Mouse (Mus musculus): ENCODE measurements at regions not wholly inside any gene's neighbourhood (a gene's known extent, or its start where the extent isn't known, plus 50 kb on each side); places are given as distances from the start of the nearest gene placed in this dataset.

DNA sequence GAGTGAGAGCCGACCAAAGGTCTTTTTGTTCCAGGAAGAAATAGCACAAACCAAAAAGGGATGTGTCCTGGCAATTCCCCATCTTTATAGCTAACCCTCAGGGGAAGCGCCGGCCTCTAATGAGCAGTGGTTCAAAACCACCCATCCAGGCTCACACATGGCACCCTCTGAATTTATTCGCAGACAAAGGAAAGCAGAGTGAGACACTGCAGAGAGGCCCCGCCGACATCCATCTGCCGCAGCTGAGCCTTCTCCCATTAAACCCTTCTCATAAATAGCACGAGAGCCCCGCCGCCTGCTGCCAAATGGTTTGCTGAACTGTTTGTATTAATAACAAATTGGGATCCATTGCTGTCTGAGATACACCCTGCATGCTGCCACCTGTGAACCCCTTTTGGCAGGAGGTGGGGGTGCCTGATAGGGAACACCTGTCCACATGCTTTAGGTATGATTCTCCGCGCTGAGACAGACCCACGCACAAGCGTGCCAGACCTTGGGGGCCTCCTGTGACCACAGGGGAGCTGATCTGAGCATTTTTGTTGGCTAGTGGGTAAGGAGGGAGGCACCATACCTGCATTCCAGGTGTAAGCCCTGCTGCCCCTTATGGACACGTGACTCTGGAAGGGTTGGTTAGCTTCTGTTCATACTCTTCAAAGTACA is 422.6 kb upstream of the Castor2 start:
- Histone ChIP-seq H3K27ac (ENCODE audit: low read depth, low read length) (no peak overlapping the region), H3K4me3 (ENCODE audit: low read depth, low read length) (no peak overlapping the region), H3K4me2 (ENCODE audit: low read depth, low read length, severe bottlenecking) (no peak overlapping the region), H3K9me3 (ENCODE audit: control insufficient read depth, low read length) (no peaks in the 10 kb centered on the region), H3K27me3 (ENCODE audit: control insufficient read depth, insufficient read depth, low read length) (no peaks in the 10 kb centered on the region), H3K36me3 (ENCODE audit: control insufficient read depth, insufficient read depth, low read length) (no peaks in the 10 kb centered on the region), H3K4me1 (replicated peaks; ENCODE audit: control insufficient read depth, insufficient read depth, low read length) (no peaks in the 10 kb centered on the region), H3K9ac (ENCODE audit: low read length) (no peak overlapping the region)
- WGBS, result 75% methylated on average over 15 of the region's 15 CpGs
- DNase-seq (ENCODE audit: low spot score) (no peak), ATAC-seq (replicated peaks; ENCODE audit: low FRiP score) (0 out of 2 replicates have a peak, but pooled peaks have one; percentile 49)

DNA sequence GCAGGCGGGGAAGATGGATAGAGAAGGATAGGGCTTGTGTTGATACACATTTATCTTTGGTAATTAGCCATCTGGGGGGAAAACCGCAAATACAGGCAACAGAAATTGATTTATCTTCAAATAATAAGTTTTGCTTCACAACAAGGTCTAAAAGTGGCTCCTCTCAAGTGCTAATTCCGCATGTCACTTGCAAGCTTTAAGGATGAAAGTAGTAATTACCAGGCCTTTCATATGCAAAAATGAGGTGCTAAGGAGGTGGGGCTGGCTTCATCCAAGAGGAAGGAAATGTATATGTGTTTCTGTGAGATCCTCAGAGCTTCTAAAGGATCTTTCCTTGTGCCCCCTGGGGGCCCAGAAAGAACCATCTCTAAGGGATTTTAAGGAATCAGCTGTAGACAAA is 423.9 kb upstream of the Castor2 start:
- no peaks in the 10 kb centered on the region for H3K4me1 ChIP-seq (replicated peaks; ENCODE audit: control insufficient read depth, insufficient read depth, low read length)
- no peaks in the 10 kb centered on the region for H3K36me3 ChIP-seq (ENCODE audit: control insufficient read depth, insufficient read depth, low read length)
- no peak overlapping the region for H3K4me2 ChIP-seq (ENCODE audit: low read depth, low read length, severe bottlenecking)
- ATAC-seq (replicated peaks; ENCODE audit: low FRiP score) (no peak), DNase-seq (ENCODE audit: low spot score) (no peak)
- H3K9ac ChIP-seq (ENCODE audit: low read length), result no peak overlapping the region
- no peaks in the 10 kb centered on the region for H3K27me3 ChIP-seq (ENCODE audit: control insufficient read depth, insufficient read depth, low read length)
- H3K27ac ChIP-seq (ENCODE audit: low read depth, low read length), result no peak overlapping the region
- no peak overlapping the region for H3K4me3 ChIP-seq (ENCODE audit: low read depth, low read length)
- 50% methylated on average over 3 of the region's 3 CpGs for WGBS
- H3K9me3 ChIP-seq (ENCODE audit: control insufficient read depth, low read length), result no peaks in the 10 kb centered on the region

DNA sequence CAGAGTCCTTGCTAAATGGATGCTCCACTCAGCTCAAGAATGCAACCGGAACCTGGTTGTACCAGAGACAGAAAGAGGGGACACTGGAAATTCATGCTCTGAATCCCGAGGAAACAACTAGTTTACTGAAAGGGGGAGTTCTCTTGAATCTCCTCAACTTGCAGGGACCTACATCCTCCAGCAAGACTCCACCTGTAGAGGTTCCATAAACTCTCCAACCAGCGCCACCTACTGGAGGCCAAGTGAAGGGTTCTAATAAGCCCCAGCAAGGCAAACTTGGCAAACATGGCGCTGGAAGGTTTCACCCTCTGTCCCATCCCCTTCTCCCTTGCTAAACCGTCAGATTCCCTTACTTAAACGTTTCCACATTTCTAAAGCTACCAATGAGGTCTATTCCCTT is 433.0 kb upstream of the Castor2 start:
- Histone ChIP-seq H3K4me3 (ENCODE audit: low read depth, low read length) (no peak overlapping the region), H3K9ac (ENCODE audit: low read length) (no peak overlapping the region), H3K36me3 (ENCODE audit: control insufficient read depth, insufficient read depth, low read length) (no peaks in the 10 kb centered on the region), H3K4me2 (ENCODE audit: low read depth, low read length, severe bottlenecking) (no peak overlapping the region), H3K27me3 (ENCODE audit: control insufficient read depth, insufficient read depth, low read length) (no peaks in the 10 kb centered on the region), H3K4me1 (replicated peaks; ENCODE audit: control insufficient read depth, insufficient read depth, low read length) (no peaks in the 10 kb centered on the region), H3K27ac (ENCODE audit: low read depth, low read length) (no peak overlapping the region), H3K9me3 (ENCODE audit: control insufficient read depth, low read length) (no peaks in the 10 kb centered on the region)
- WGBS, result 35% methylated on average over 6 of the region's 6 CpGs
- DNase-seq (ENCODE audit: low spot score) (peak; percentile 70), ATAC-seq (replicated peaks; ENCODE audit: low FRiP score) (no peak)

DNA sequence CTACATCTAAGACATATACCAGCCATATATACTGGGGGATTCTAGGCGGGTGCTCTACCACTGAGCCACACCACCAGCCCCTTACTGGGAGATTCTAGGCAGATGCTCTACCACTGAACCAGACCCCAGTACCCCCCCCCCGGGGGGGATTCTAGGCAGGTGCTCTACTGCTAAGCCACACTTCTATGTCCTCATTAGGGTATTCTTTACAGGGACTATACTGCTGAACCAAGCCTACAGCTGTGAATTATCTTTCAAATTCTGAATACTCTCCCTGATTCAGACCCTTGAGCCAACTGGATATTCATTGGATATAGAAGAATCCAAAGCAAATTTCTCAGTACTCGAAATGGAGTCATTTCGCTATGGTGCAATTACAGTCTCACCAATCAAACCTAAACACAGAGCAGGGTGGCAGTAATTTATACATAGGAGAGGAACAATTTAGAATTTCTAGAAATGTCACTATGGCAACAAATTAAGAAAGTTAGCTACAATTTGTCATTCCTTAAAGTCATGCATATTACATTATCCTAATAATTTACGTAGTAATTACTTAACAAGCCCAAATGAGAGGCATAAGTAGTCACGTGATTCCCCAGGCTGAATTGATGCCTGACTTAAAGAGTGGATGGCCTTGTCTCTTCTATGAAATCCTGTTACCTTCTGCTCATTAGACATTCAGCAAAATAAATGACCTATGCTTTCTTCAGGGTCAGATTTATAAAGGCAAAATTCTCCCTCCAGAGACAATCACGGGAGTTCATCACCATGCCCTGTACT is 436.8 kb upstream of the Castor2 start:
- no peak overlapping the region for H3K27ac ChIP-seq (ENCODE audit: low read depth, low read length)
- H3K36me3 ChIP-seq (ENCODE audit: control insufficient read depth, insufficient read depth, low read length), result no peaks in the 10 kb centered on the region
- H3K4me3 ChIP-seq (ENCODE audit: low read depth, low read length), result no peak overlapping the region
- no peak overlapping the region for H3K4me2 ChIP-seq (ENCODE audit: low read depth, low read length, severe bottlenecking)
- H3K27me3 ChIP-seq (ENCODE audit: control insufficient read depth, insufficient read depth, low read length), result no peaks in the 10 kb centered on the region
- no peaks in the 10 kb centered on the region for H3K4me1 ChIP-seq (replicated peaks; ENCODE audit: control insufficient read depth, insufficient read depth, low read length)
- DNase-seq (ENCODE audit: low spot score) (no peak), ATAC-seq (replicated peaks; ENCODE audit: low FRiP score) (no peak)
- no peaks in the 10 kb centered on the region for H3K9me3 ChIP-seq (ENCODE audit: control insufficient read depth, low read length)
- WGBS, result 84% methylated on average over 7 of the region's 7 CpGs
- H3K9ac ChIP-seq (ENCODE audit: low read length), result no peak overlapping the region

DNA sequence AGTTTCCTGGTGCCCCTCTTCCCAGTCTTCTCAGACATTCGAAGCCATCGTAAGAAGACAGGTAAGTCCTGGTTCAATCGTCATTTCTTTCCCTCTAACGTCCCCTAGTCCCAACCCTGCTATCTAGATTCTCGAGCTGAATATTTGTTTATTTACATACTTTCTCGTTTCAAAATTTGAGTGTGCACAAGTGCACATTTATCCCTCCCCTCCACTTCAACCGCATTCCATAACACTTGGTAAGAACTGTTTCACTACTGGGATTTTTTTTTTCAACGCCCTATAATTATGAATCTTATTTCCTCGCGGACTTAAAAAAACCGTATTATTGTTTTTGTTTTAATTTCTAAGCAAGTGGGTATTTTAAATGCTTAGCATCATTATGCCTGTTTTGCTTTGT is 439.2 kb upstream of the Castor2 start:
- Histone ChIP-seq H3K36me3 (ENCODE audit: control insufficient read depth, insufficient read depth, low read length) (no peaks in the 10 kb centered on the region), H3K4me3 (ENCODE audit: low read depth, low read length) (no peak overlapping the region), H3K27ac (ENCODE audit: low read depth, low read length) (no peak overlapping the region), H3K27me3 (ENCODE audit: control insufficient read depth, insufficient read depth, low read length) (no peaks in the 10 kb centered on the region), H3K9me3 (ENCODE audit: control insufficient read depth, low read length) (no peaks in the 10 kb centered on the region), H3K4me1 (replicated peaks; ENCODE audit: control insufficient read depth, insufficient read depth, low read length) (no peaks in the 10 kb centered on the region), H3K9ac (ENCODE audit: low read length) (no peak overlapping the region), H3K4me2 (ENCODE audit: low read depth, low read length, severe bottlenecking) (no peak overlapping the region)
- 92% methylated on average over 11 of the region's 11 CpGs for WGBS
- DNase-seq (ENCODE audit: low spot score) (no peak), ATAC-seq (replicated peaks; ENCODE audit: low FRiP score) (no peak)

DNA sequence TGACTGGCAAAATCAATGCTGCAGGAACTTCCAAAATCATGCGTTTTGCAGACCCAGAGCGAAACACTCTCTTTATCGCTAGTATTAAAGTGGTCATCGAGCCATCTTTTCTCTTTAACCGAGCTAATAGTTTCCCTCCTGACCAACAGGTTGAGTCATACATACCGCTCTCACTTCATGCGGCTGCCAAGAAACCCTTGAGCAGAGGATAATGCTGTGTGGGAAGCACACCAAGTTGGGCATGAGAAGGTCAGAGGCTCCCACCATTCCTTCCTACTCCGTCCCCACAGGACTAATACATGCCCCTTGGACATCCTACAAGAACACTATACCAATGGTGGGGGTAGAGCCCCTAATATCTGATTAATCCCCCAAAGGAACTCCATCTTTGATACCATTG is 442.7 kb upstream of the Castor2 start:
- H3K36me3 ChIP-seq (ENCODE audit: control insufficient read depth, insufficient read depth, low read length), result no peaks in the 10 kb centered on the region
- no peaks in the 10 kb centered on the region for H3K9me3 ChIP-seq (ENCODE audit: control insufficient read depth, low read length)
- ATAC-seq (replicated peaks; ENCODE audit: low FRiP score), result no peak
- H3K9ac ChIP-seq (ENCODE audit: low read length), result no peak overlapping the region
- no peak for DNase-seq (ENCODE audit: low spot score)
- 94% methylated on average over 8 of the region's 8 CpGs for WGBS
- H3K27ac ChIP-seq (ENCODE audit: low read depth, low read length), result no peak overlapping the region
- no peak overlapping the region for H3K4me3 ChIP-seq (ENCODE audit: low read depth, low read length)
- H3K4me2 ChIP-seq (ENCODE audit: low read depth, low read length, severe bottlenecking), result no peak overlapping the region
- no peaks in the 10 kb centered on the region for H3K4me1 ChIP-seq (replicated peaks; ENCODE audit: control insufficient read depth, insufficient read depth, low read length)
- no peaks in the 10 kb centered on the region for H3K27me3 ChIP-seq (ENCODE audit: control insufficient read depth, insufficient read depth, low read length)

DNA sequence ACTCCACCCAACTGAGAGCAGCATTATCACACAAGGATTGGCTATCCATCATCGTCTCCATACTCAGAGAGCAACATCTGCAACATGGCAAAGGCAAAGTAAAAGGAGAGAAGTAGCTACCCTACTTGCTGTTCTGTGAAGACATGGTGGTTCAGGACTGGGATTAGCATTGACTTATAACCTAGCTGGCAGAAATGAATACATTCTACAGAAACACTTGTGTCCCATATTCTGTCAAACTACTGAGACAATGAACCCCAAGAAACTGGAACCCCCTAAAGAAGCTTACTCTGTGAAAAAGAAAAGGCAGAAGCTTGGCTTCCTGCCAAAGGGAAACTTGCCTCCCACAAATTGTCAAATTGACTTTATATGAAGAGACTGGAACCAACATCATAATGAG is 446.1 kb upstream of the Castor2 start:
- DNase-seq (ENCODE audit: low spot score) (no peak), ATAC-seq (replicated peaks; ENCODE audit: low FRiP score) (no peak)
- no peaks in the 10 kb centered on the region for H3K27me3 ChIP-seq (ENCODE audit: control insufficient read depth, insufficient read depth, low read length)
- H3K36me3 ChIP-seq (ENCODE audit: control insufficient read depth, insufficient read depth, low read length), result no peaks in the 10 kb centered on the region
- H3K4me1 ChIP-seq (replicated peaks; ENCODE audit: control insufficient read depth, insufficient read depth, low read length), result no peaks in the 10 kb centered on the region
- H3K9ac ChIP-seq (ENCODE audit: low read length), result no peak overlapping the region
- H3K27ac ChIP-seq (ENCODE audit: low read depth, low read length), result no peak overlapping the region
- 86% methylated on average over 1 of the region's 1 CpGs for WGBS
- no peaks in the 10 kb centered on the region for H3K9me3 ChIP-seq (ENCODE audit: control insufficient read depth, low read length)
- no peak overlapping the region for H3K4me3 ChIP-seq (ENCODE audit: low read depth, low read length)
- no peak overlapping the region for H3K4me2 ChIP-seq (ENCODE audit: low read depth, low read length, severe bottlenecking)

DNA sequence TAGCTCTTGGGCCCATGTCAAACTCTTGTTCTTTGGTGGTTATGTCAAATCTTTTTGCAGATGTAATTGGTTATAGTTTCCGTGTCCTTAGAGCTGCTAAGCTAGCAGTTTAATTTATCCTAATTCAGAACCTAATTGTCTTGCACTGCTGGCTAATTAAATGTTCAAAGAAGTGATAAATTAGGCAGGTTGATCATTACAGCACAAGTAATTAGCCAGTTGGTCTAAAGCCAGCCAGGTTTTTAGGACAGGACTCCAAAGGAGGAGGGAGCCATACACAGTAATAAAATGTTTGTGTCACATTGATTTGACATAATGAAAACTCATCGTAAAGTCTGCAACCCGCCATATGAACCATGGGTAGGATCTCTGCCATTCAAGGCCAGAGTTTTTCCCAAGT is 449.3 kb upstream of the Castor2 start:
- Histone ChIP-seq H3K4me2 (ENCODE audit: low read depth, low read length, severe bottlenecking) (no peak overlapping the region), H3K9ac (ENCODE audit: low read length) (no peak overlapping the region), H3K36me3 (ENCODE audit: control insufficient read depth, insufficient read depth, low read length) (no peaks in the 10 kb centered on the region), H3K27me3 (ENCODE audit: control insufficient read depth, insufficient read depth, low read length) (no peaks in the 10 kb centered on the region), H3K9me3 (ENCODE audit: control insufficient read depth, low read length) (no peaks in the 10 kb centered on the region), H3K27ac (ENCODE audit: low read depth, low read length) (no peak overlapping the region), H3K4me3 (ENCODE audit: low read depth, low read length) (no peak overlapping the region), H3K4me1 (replicated peaks; ENCODE audit: control insufficient read depth, insufficient read depth, low read length) (no peaks in the 10 kb centered on the region)
- ATAC-seq (replicated peaks; ENCODE audit: low FRiP score), result no peak
- DNase-seq (ENCODE audit: low spot score), result no peak
- 68% methylated on average over 3 of the region's 3 CpGs for WGBS

DNA sequence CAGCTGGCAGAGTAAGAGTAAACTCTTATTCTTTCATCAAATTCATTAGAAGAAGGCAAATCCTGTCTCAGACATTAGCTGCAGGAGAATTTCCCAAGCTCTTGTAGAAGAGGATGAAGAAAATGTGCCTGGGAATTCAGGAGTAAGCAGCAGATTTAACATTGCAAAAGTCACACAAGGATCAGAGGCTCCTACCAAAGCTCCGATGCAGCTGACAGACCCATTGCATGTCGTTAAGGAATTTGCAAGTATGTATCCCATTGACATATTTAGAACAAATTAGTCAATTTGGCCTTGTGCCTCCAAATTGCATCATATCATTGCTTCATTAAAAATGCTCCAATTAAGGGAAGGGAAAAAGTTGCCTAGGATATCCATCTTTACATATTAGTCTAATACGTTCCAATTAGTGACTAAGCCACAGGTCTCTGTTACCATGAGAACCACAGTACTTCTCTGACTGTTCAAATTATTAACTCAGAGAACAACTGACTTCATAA is 453.8 kb upstream of the Castor2 start:
- no peak for ATAC-seq (replicated peaks; ENCODE audit: low FRiP score)
- no peak overlapping the region for H3K27ac ChIP-seq (ENCODE audit: low read depth, low read length)
- H3K9me3 ChIP-seq (ENCODE audit: control insufficient read depth, low read length), result no peaks in the 10 kb centered on the region; the same call in 1 of the 2 replicates
- H3K36me3 ChIP-seq (ENCODE audit: control insufficient read depth, insufficient read depth, low read length), result no peaks in the 10 kb centered on the region
- DNase-seq (ENCODE audit: low spot score), result no peak
- no peaks in the 10 kb centered on the region for H3K4me1 ChIP-seq (replicated peaks; ENCODE audit: control insufficient read depth, insufficient read depth, low read length)
- H3K9ac ChIP-seq (ENCODE audit: low read length), result no peak overlapping the region
- no peak overlapping the region for H3K4me2 ChIP-seq (ENCODE audit: low read depth, low read length, severe bottlenecking)
- no peak overlapping the region for H3K4me3 ChIP-seq (ENCODE audit: low read depth, low read length)
- H3K27me3 ChIP-seq (ENCODE audit: control insufficient read depth, insufficient read depth, low read length), result no peaks in the 10 kb centered on the region
- WGBS, result 68% methylated on average over 3 of the region's 3 CpGs

Data from forebrain, embryonic 11.5 days (tissue).